Mouse (Mus musculus) mouse trophoblast stem cell (cell line): ENCODE results near the gene Zfp367.

Source experiments
- in situ Hi-C, 2 experiments: fragments of 300-500 bp; cut with MseI, MboI; formaldehyde crosslinking; loops; 2 replicates in 1 of 2; 3 replicates in 1 of 2; pipeline ENCODE4 v1.15.1; 2025

Gene Zfp367

DNA sequence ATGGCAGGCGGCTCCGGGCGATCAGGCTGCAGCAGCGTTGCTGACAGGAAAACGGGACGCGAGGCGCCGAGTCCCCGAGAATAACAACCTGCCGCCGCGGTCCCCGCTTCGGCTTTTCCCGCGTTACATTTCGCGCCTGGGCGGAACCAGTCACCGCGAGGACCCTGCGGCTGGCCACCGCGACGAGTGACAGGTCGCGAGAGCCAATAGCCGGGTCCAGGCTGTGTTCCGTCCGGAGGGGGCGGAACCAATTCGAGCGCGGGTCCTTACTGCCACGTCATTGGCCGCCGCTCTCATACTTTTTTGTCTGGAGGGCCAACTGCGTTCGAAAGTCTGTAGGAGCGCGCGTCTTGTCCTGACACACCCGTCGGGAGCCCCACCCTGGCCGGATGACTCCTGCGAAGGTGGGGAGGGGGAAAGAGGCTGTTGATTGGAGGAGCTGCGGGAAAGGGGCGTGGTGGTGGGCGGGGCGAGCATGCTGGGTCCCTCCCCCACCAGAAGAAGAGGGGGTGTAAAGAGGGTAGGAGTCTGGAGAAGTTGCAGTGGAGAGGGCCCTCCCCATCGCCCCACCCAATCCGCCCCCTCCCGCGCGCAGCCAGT, at the start of gene Zfp367:
TSS of gene Zfp367 (minus strand) at position 120 of the 600 bp plus-strand sequence.
- in situ Hi-C loops: no loop called here

DNA sequence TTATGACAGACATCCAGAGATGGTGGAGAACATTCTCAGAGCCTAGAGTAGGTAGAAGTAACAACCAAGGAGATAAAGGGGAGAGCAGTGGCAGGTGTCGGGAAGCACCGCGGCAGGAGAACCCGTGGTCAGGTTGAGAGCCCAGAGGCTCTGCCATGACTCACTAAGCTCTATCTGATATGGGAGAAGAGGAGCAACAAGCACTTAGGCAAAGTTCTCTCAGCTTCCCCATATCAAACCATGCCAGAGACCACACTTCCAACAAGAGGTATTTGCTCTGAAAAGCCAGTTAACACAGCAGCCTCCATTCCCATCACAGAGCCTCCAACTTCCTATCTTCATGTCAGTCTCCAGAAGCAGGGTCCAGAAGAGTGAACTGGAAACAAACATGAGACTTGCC, 47.9 kb upstream of the Zfp367 start:
- in situ Hi-C loops: no loop called here

DNA sequence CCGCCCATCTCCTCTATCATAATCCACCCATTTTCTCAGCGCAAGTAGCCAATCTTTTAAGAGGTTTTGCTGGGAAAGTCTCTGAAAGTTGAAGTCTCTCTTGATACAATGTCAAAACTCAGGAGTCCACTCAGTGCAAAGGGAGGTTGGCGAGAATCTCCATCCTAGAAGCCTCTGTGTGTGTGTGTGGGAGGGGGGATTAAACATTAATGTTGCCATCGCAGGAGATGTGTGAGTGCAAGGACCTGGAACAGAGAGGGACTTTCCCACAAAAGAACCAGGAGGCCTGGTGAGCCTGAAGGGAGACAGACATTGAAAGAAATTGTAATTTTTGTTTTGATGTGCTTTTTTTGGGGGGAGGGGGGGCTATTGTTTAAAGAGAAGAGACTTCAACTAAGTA, 45.3 kb upstream of the Zfp367 start:
- in situ Hi-C loops: no loop called here

DNA sequence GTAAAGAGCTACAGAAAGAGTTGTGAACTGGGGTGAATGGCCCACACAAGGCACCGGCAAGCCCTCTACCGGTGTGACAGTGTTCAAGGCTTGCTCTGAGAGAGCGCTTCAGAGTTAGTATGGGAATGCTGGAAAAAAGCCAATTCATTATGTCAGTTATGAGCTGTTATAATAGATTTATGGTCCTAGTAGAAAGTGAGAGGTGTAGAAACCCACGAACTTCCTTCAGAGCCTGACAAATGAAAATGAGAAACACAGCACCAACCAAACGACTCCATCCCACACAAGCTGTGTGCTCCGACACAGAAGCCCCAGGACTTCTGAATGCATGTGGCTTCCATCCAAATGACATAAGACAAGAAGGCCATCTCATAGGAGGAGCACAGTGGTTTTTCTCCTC, 44.9 kb upstream of the Zfp367 start:
- in situ Hi-C loops: no loop called here

DNA sequence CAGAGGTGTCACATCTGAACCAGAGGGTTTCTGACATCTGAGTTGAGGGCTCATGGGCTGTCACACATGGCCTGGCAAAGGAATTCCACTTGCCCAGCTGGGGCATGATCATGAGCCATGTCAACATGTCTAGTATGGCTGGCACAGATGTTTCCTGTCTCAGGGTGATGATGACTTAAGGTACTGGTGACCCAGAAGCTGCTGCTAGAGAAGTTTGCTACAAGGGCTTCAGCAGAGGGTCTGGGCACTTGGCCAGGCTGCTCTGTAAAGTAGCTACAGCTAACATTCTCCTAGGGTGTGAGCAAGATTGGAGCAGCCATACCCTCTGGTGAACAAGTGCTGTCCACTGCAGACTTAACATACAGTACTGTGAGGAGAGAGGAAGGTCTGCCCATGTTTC, 34.1 kb upstream of the Zfp367 start:
- in situ Hi-C loops: no loop called here

DNA sequence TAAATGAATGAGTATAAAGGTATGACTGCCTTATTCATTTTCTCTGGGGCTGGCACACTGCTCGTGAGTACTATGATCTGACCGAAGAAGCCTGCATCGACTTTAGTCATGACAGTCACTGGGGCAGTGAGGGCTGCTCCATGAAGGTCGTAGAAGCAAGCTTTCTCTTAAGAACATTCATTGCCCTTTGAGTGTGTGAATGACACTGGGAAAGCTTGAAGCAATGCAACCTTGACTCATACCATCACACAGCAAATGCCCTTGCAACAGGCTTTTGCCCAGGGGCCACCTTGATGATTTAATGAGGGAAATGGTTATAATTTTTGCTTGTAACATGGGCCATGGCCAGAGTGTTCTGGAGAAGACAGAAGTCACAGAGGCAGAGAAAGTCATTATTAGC, 33.5 kb upstream of the Zfp367 start:
- in situ Hi-C loops: no loop called here

DNA sequence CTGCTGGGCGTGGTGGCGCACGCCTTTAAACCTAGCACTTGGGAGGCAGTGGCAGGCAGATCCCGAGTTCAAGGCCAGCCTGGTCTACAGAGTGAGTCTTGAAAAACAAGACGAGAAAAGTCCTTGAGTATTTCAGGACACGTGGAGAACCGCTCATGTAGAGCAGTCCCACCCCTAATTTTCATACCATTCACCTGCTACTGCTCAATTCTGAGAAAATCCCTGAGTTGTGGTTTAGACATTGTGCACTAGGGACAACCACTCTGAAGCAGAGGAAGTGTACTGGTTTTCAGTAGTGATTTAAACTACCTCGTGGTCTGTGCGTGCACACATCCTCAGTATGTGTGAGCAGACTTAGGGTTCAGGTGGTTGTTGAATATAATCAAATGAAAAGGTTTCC, 32.6 kb upstream of the Zfp367 start:
- in situ Hi-C loops: no loop called here

DNA sequence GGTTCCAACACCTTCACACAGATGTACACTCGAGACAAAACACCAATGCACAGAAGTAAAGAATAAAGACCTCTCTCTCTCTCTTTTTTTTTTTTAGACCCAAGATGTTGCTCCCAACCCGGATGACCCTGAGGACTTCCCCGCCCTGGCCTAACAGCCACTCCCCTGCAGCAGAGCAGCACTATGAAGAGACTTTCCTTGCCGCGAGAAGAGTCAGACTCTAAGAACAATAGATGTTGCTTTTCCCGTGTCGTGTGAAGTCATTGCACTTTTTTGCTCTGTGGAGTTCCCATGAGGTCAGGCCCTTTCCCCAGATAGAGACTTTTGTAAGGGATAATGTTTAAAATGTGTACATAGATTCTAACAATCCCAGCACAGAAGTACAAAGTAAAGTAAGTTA, 32.2 kb upstream of the Zfp367 start:
- in situ Hi-C loops: no loop called here

DNA sequence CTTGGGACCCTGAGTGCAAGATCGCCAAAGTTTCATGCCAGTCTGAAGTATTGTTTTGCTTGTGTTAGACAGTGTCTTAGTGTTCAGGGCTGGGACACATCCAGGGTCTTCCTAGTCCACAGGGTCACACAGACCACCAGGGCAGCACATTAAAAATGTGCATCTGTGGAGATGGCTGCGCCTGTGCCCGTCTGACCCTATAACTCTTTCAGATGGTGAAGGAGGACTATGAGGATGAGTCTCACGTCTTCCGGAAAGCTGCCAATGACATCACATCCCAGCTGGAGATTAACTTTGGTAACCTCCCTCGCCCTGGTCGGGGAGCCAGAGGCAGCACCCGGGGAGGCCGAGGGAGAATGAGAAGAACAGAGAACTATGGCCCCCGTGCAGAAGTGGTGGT, 31.4 kb upstream of the Zfp367 start:
- in situ Hi-C loops: no loop called here

DNA sequence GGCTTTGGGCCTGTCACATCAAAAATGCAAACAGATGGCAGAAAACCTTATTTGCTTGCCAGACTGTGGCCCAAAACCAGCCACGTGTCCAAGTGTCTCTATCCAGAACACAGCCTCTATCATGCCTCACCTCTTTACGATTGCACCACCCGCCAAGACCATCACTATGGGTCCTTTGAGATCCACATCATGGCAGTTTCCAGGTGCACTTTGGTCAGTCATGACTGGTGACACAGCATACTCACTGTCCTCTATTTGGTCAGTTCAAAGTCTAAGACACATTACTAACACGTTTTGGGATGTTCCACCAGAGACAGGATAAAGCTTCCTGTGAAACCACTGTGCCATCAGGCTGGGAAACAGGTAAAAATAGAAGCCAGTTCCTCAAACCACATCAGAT, 30.6 kb upstream of the Zfp367 start:
- in situ Hi-C loops: no loop called here

DNA sequence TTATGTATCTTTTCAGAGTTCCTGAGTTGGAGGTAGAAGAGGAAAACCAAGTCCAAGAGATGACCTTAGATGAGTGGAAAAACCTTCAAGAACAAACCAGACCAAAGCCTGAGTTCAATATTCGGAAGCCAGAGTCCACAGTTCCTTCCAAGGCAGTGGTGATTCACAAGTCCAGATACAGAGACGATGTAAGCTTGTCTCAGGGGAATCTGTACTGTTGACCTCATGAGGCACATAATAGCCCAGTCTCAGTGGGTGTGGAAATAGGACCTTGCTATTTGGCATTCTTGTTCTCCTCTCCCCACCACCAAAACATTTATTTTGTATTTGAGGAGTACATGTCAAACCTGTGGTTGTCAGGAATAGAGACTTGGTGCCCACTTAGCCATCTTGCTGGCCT, 29.1 kb upstream of the Zfp367 start:
- in situ Hi-C loops: no loop called here

DNA sequence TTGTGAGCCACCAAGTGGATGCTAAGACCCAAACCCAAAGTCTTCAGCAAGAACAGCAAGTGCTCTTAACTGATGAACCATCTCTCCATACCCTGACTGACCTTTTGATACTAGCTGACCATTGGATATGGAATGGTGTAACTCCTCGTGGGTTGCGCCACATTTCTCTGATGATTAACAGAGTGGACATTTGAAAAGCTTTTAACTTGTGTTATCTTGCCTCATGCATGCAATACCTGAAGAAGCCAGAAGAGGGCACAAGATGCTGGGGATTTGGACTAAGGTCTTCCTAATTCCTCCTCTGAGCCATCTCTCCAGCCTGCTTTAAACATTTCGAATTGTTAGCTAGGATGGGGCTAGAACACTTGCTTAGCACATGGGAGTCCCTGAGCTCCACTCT, 27.9 kb upstream of the Zfp367 start:
- in situ Hi-C loops: no loop called here

DNA sequence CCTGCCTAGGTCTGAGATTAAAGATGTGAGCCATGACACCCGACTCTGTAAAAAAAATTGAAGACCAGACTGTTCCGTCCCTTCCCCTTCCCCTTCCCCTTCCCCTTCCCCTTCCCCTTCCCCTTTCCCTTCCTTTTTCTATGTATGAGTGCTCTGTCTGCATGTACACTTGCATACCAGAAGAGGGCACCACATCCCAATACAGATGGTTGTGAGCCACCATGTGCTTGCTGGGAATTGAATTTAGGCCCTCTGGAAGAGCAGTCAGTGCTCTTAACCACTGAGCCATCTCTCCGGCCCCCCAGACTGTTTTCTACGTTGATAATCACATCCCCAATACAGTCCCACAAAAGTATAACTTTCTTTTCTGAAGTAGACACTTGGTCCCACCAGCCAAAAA, 27.3 kb upstream of the Zfp367 start:
- in situ Hi-C loops: no loop called here

DNA sequence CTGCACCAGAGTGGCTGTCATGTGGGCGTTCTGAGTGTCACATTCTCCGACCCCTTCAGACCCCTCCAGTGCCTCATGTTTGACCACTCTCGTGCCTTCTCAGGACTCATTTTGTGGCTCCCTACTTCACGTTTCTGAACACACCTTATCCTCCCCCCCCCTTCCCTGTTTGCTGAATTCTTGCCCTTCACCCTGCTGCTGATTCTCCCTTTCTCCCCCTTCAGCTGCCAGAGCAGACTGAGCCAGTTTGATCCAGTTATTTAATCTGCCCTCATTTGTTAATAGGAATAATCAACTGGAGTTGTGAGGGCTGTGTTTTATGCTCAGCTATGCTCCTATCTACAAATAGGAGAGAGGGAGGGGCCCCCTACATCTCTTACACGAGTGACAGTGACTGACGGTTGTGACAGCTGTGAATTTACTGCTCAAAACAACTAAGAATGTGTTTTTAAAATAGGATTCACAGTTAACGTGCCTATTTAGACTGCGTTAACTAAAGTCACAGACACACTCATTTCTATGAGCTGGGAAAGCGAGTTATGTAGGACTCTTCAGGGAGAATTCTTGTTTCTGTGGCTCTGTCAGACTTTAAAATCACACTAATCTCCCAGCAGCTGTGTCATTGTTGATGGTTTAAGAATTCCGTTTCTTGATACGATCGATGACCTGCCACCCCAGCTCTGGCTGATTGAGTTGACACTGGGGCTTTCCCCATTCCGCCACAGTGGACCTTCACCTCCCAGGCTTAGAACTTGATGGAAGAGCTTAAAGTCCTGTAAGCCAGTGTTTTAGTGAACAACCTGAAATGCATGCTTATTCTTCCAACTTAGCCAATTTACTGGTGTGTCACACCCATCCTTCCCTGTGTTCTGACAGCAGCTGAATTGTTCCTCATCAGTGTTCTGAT, 26.0 kb upstream of the Zfp367 start:
- in situ Hi-C loops: no loop called here

DNA sequence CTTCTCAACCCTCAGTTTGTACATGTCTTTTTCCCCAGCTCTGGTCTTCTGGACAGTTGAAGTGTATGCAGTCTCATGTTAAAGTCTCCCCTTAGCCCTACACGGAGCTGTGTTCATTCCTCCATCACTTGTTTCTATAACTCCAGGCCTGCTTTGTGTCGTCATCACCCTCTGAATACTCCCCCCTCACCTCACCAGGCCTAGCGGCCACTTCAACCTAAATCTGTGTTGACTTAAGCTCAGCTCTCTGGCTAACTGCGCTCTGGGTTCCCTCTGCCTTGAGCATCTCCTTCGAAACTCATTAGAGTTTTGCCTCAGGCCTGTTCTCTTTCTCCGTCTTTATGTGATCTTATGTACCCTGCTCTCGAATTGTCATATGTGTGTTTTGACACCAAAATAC, 25.0 kb upstream of the Zfp367 start:
- in situ Hi-C loops: no loop called here

DNA sequence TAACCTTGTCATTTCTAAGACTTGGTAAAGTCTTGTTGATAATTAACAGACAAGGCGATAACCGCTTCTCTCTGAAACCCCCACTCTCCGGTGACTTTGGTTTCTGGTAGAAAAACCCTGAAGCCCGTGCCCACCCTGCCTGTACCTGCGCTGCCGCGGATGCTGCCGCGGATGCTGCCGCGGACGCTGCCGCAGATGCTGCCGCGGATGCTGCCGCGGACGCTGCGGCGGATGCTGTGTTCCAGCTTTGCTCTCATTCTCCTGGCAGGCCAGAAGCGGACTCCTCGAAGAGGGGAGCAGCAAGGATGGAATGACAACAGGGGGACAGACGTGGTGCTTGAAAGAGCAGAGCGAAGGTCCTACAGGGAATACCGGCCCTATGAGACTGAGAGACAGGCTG, 16.7 kb upstream of the Zfp367 start:
- in situ Hi-C loops: no loop called here

DNA sequence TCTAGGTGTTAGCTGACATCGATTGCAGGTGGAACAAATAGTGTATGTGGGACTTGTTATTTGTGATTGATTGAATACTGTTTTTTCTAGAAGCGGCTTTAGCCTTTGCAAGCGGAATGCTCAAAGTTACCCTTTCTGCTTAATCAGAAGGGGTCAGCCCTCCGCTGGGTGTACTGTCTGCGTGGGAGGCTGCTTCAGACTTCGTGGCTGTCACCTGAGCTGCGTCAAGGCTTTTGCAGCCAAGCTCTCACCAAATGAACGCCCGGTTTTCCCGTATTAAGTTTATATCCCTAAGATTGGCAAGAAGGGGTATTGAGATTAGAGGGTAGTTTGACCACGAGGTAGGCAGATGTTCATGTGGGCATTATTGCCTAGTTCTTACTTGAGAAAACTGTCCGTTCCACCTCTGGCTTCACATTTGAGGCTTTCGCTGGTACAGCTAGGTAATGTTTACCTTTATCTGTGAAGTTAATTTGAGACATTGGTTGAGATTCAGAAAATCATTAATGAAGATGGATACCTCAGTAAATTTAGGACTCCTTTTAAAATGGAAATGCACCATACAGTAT, 10.2 kb upstream of the Zfp367 start:
- in situ Hi-C loops: no loop called here

DNA sequence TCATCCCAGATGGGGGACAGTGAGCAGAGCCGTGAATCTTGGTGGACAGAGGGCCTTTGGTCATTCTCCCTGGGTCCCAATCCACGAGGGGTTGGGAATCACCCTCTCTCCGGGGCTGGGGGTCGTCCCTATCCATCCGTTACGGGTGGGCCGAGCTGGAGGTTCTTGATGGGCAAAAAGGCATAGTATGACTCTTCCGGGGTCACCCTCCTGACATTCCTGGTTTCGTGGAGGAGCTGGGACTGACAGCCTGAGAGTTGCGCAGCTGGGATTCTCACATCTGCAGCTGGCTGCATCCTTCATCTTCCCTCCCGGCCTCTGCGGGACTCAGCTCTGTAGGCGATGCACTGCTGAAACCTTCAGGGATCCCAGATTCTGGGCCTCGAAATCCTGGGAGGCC, 9.6 kb upstream of the Zfp367 start:
- in situ Hi-C loops: no loop called here

DNA sequence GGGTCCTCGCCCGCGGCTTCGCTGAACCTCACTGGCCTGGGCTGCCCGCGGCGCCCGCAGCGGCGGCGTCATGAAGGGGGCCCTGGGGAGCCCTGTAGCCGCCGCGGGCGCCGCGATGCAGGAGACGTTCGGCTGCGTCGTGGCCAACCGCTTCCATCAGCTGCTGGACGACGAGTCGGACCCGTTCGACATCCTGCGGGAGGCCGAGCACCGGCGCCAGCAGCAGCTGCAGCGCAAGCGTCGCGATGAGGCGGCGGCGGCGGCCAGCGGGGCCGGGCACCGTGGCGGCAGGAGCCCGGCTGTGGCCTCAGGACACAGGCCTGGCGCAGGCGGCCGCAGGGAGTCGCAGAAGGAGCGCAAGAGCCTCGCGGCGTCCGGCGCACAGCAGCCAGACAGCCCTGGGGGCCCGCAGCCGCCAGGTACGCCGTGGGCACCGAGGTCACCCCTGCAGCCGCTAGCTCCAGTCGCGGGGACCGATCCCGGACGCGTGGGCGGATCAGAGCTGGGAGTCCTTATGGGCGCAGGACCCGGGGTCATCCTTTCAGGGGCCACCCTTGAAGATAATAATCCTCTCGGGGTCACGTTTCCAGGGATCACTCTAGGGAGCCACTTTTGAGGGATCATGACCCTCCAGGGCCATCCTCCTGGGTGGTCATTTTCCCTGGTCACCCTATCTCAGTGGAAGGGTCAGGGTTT, 9.1 kb upstream of the Zfp367 start:
- in situ Hi-C loops: no loop called here

DNA sequence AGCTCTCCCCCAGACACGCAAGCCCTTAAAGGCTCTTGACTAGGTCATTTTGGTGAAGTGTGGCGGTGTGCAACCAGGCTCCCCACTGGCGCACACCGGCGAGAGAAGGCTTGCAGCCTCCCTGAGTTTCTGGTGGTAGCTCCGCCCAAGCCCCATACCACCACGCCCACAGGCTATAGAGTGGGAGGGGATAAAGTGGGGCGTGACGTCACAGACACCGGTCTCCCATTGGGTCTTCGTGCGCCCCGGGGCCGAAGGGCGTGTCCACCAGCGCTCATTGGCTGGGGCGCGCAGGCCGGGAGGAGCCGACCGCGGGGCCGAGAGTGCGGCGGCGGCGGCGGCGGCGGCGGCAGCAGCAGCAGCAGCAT, 8.5 kb upstream of the Zfp367 start, which contains the start of gene Habp4:
TSS of gene Habp4 (plus strand) at position 277 of the 368 bp plus-strand sequence.
- in situ Hi-C loops: no loop called here

DNA sequence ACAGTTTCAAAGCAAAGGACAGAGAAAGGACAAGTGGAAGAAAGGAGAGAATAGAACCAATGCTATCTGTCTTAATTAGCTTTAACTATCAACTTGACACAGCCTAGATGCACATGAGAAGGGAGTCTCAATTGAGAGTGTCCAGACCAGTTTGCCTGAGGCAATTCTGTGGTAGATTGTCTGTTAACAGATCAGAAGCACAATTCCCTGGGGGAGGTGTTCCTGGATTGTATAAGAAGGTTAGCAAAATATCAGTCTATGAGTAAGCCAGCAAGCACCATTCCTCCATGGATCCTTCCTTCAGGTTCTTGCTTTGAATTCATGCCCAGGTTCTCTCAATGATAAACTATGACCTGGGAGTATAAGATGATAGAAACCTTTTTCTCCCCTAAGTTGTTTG, 4.0 kb upstream of the Zfp367 start:
- in situ Hi-C loops: no loop called here

DNA sequence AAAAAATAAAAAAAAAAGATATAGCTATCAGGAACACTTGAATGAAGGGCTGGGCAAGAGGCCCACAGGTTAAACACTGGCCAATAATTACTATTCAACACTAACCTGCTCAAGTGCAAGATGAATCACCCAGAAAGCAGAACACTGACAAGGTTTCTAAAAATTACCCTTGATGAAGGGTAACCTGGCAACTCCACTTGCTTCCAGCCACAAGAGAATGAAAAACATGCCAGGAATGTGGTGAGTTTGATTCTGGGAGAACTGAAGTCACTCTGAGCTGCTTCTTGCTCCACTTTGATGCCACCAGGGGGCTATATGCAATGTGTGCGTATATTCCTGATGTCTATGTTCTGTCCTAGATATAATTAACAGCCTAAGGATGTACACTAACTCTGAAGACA, 2.2 kb upstream of the Zfp367 start:
- in situ Hi-C loops: no loop called here

DNA sequence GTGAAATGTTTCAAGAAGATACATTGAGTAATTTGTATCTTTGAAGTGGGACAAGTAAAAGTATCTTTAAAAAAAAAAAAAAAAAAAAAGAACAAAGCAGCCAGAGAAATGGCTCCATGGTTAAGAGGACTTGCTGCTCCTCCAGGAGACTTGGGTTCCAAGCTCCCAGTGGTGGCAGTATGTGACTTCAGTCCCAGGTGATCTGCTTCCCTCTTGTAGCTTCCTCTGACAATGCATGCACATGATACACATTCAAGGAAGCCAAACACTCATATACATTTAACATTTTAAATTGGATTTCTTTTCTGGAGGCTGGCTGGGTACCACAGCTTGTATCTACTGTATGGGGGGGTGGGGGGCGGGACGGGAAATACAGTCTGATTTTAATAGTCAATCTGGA, 1.6 kb upstream of the Zfp367 start:
- in situ Hi-C loops: no loop called here
